Mouse (Mus musculus): ENCODE data around the gene Bcl7b.

DNA sequence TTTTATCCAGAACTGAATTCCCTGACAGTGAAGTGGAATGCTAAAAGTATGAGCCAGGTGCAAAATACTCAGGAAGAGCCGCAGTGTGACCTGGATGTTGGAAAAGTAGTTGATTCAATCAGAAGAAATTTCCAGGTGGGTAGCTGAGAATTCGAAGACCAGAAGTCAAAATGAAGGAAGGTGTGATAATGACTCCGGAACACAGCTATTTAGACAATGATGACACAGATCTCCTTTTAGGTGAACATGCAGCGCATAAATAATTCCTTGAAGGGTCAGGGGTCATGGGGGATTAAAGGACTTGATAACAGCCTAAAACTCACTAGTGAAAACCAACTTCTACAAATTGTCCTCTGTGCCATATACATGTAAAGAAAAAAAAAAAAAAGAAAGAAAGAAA lies 614 bp upstream of the Bcl7b start:
- TF ChIP-seq CTCF (IDR thresholded peaks at IDR 0.05; ENCODE audit: low read depth, low read length): no peak
- TF ChIP-seq GATA1 (IDR thresholded peaks at IDR 0.05; ENCODE audit: borderline replicate concordance, low read length): no peak
- no peak for TF ChIP-seq GATA2 (IDR thresholded peaks at IDR 0.05; ENCODE audit: borderline replicate concordance, low read depth, low read length)
- no peak for TF ChIP-seq POLR2AphosphoS5 (IDR thresholded peaks at IDR 0.05; ENCODE audit: insufficient replicate concordance, low read depth, low read length)

Data from G1E (cell line).